Mouse (Mus musculus): ENCODE results near the gene Timd4. TPM values are rescaled to one million over a fixed set of nuclear protein-coding genes. Genes with fewer than 3 reads are reported as not detected.

The Timd4 gene
- polyA plus RNA-seq, 2 experiments: 4.3 to 6.3 TPM

GRCm38 (mm10) chr11:46847827-46848220, 37.2 kb downstream of the Timd4 start:
- Histone ChIP-seq H3K27me3 (ENCODE audit: control insufficient read depth, insufficient read depth, low read length) (no peaks in the 10 kb centered on the region), H3K36me3 (replicated peaks; ENCODE audit: control insufficient read depth, insufficient read depth, low read depth) (no peaks in the 10 kb centered on the region), H3K9ac (replicated peaks) (no peak overlapping the region), H3K9me3 (ENCODE audit: control insufficient read depth, low read length) (no peaks in the 10 kb centered on the region), H3K27ac (no peak overlapping the region), H3K4me1 (replicated peaks; ENCODE audit: control insufficient read depth in 2 of 2, insufficient read depth in 2 of 2, low read length in 1 of 2) (no peaks in the 10 kb centered on the region; a peak in 1 of 4 replicates), H3K4me3 (ENCODE audit: insufficient read depth in 1 of 2, low read depth in 2 of 2, low read length in 2 of 2) (no peak overlapping the region), H3K4me2 (ENCODE audit: low read depth) (no peak overlapping the region)
- WGBS (ENCODE audit: insufficient replicate concordance): 42% methylated on average over 3 of the region's 3 CpGs
- ATAC-seq (ENCODE audit: insufficient read depth): no peak
- TF ChIP-seq EP300 (IDR thresholded peaks at IDR 0.05; ENCODE audit: low read depth) (no peak), CTCF (IDR thresholded peaks at IDR 0.05; ENCODE audit: low read depth) (no peak)
- DNase-seq (ENCODE audit: low read depth in 3 of 3, low spot score in 3 of 3): no peak

DNA sequence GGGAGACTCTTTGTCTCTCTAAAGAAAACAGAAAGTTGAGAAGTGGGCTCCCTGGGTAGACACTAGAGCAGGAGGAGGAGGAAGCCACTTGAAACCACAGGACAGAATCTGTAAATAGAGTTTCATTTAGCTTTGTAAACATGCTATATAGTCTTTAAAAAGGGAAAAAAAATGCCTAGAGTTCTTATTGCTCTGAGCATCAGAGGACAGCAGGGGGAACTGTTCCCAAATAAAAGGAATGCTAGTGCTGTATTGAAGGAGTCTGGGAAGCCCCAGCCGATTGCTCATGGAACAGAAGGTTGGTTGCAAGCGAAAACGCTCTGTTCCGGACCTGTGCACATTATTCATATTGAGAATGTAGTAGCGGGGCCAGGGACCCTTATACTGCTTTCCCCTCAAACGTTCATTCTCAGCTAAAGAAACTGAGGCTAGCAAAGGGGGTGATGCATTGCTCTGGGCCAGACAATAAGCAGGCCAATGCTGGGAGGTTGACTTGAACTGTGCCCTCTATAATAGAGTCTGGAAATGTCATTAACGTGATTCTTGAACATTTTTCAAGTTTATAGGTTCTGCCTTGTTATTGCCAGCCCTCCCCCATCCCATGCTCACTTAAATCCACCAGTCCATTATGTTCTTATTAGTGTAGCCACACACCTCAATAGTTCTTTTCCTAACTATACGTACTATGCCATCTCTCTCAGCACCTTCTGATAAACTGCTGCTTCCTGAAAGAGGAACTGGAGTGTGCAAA, 37.8 kb downstream of the Timd4 start:
- no peaks in the 10 kb centered on the region for H3K27me3 ChIP-seq (ENCODE audit: control insufficient read depth, insufficient read depth, low read length)
- ATAC-seq (ENCODE audit: insufficient read depth): no peak

DNA sequence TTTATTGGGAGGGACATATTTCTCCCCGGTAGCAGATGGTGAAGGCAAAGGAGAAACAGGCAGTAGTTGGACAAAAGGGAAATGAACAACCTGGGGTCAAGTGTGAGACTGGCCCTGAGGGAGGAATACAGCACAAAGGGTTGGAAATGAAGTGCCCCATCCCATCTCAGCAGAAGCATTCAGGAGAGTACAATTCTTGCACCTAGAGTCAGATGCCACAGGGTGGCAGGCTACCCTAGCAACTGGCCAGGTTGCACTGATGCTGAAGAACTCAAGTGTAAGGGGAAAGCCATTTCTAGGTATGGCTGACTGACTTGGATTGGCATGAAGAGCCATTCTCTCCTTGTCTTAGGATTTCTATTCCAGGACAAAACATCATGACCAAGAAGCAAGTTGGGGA, 54.2 kb downstream of the Timd4 start:
- Histone ChIP-seq H3K36me3 (replicated peaks; ENCODE audit: control insufficient read depth, insufficient read depth, low read depth) (no peaks in the 10 kb centered on the region), H3K9me3 (ENCODE audit: control insufficient read depth, low read length) (no peaks in the 10 kb centered on the region), H3K27ac (no peak overlapping the region), H3K27me3 (ENCODE audit: control insufficient read depth, insufficient read depth, low read length) (no peaks in the 10 kb centered on the region), H3K4me2 (ENCODE audit: low read depth) (no peak overlapping the region), H3K9ac (replicated peaks) (no peak overlapping the region), H3K4me1 (replicated peaks; ENCODE audit: control insufficient read depth in 2 of 2, insufficient read depth in 2 of 2, low read length in 1 of 2) (no peaks in the 10 kb centered on the region), H3K4me3 (ENCODE audit: insufficient read depth in 1 of 2, low read depth in 2 of 2, low read length in 2 of 2) (no peak overlapping the region)
- TF ChIP-seq EP300 (IDR thresholded peaks at IDR 0.05; ENCODE audit: low read depth) (no peak), CTCF (IDR thresholded peaks at IDR 0.05; ENCODE audit: low read depth) (peak; percentile 25)
- no peak for DNase-seq (ENCODE audit: low read depth in 3 of 3, low spot score in 3 of 3)
- ATAC-seq (ENCODE audit: insufficient read depth): no peak
- 73% methylated on average over 1 of the region's 1 CpGs for WGBS (ENCODE audit: insufficient replicate concordance)

More for the DNA sequence above, 37.8 kb downstream of the Timd4 start:
- no peak overlapping the region for H3K27ac ChIP-seq
- TF ChIP-seq EP300 (IDR thresholded peaks at IDR 0.05; ENCODE audit: low read depth): no peak
- no peak overlapping the region for H3K4me3 ChIP-seq (ENCODE audit: insufficient read depth in 1 of 2, low read depth in 2 of 2, low read length in 2 of 2)
- DNase-seq (ENCODE audit: low read depth in 3 of 3, low spot score in 3 of 3): no peak
- no peak overlapping the region for H3K4me2 ChIP-seq (ENCODE audit: low read depth)
- 38% methylated on average over 8 of the region's 8 CpGs for WGBS (ENCODE audit: insufficient replicate concordance)
- H3K4me1 ChIP-seq (replicated peaks; ENCODE audit: control insufficient read depth in 2 of 2, insufficient read depth in 2 of 2, low read length in 1 of 2): no peaks in the 10 kb centered on the region; a peak in 1 of 4 replicates
- H3K9ac ChIP-seq (replicated peaks): no peak overlapping the region
- H3K36me3 ChIP-seq (replicated peaks; ENCODE audit: control insufficient read depth, insufficient read depth, low read depth): no peaks in the 10 kb centered on the region
- no peaks in the 10 kb centered on the region for H3K9me3 ChIP-seq (ENCODE audit: control insufficient read depth, low read length)

GRCm38 (mm10) chr11:46868594-46868993, 58.0 kb downstream of the Timd4 start:
- TF ChIP-seq CTCF (IDR thresholded peaks at IDR 0.05; ENCODE audit: low read depth): no peak
- no peak for TF ChIP-seq EP300 (IDR thresholded peaks at IDR 0.05; ENCODE audit: low read depth)
- 59% methylated on average over 7 of the region's 7 CpGs for WGBS (ENCODE audit: insufficient replicate concordance)
- H3K9ac ChIP-seq (replicated peaks): no peak overlapping the region

GRCm38 (mm10) chr11:46875774-46876173, 65.2 kb downstream of the Timd4 start:
- no peak for DNase-seq (ENCODE audit: low read depth in 3 of 3, low spot score in 3 of 3)
- TF ChIP-seq EP300 (IDR thresholded peaks at IDR 0.05; ENCODE audit: low read depth) (no peak), CTCF (IDR thresholded peaks at IDR 0.05; ENCODE audit: low read depth) (no peak)
- WGBS (ENCODE audit: insufficient replicate concordance): 43% methylated on average over 1 of the region's 1 CpGs

More at GRCm38 (mm10) chr11:46868594-46868993, 58.0 kb downstream of the Timd4 start:
- Histone ChIP-seq H3K27ac (no peak overlapping the region), H3K36me3 (replicated peaks; ENCODE audit: control insufficient read depth, insufficient read depth, low read depth) (no peaks in the 10 kb centered on the region), H3K4me1 (replicated peaks; ENCODE audit: control insufficient read depth in 2 of 2, insufficient read depth in 2 of 2, low read length in 1 of 2) (no peaks in the 10 kb centered on the region), H3K4me2 (ENCODE audit: low read depth) (no peak overlapping the region), H3K9me3 (ENCODE audit: control insufficient read depth, low read length) (no peaks in the 10 kb centered on the region), H3K27me3 (ENCODE audit: control insufficient read depth, insufficient read depth, low read length) (no peaks in the 10 kb centered on the region), H3K4me3 (ENCODE audit: insufficient read depth in 1 of 2, low read depth in 2 of 2, low read length in 2 of 2) (no peak overlapping the region)
- no peak for DNase-seq (ENCODE audit: low read depth in 3 of 3, low spot score in 3 of 3)
- ATAC-seq (ENCODE audit: insufficient read depth): no peak

More at GRCm38 (mm10) chr11:46875774-46876173, 65.2 kb downstream of the Timd4 start:
- H3K4me1 ChIP-seq (replicated peaks; ENCODE audit: control insufficient read depth in 2 of 2, insufficient read depth in 2 of 2, low read length in 1 of 2): no peaks in the 10 kb centered on the region
- no peak overlapping the region for H3K9ac ChIP-seq (replicated peaks)
- no peak overlapping the region for H3K27ac ChIP-seq
- no peaks in the 10 kb centered on the region for H3K9me3 ChIP-seq (ENCODE audit: control insufficient read depth, low read length)
- no peak for ATAC-seq (ENCODE audit: insufficient read depth)
- no peaks in the 10 kb centered on the region for H3K27me3 ChIP-seq (ENCODE audit: control insufficient read depth, insufficient read depth, low read length)
- no peaks in the 10 kb centered on the region for H3K36me3 ChIP-seq (replicated peaks; ENCODE audit: control insufficient read depth, insufficient read depth, low read depth)
- no peak overlapping the region for H3K4me3 ChIP-seq (ENCODE audit: insufficient read depth in 1 of 2, low read depth in 2 of 2, low read length in 2 of 2)
- H3K4me2 ChIP-seq (ENCODE audit: low read depth): no peak overlapping the region
